20 mouse cellular contexts compared by ENCODE assay signal in genomic region chr10:60023751-60024150, GRCm38 (mm10).
"Had no signal": no experiment of that assay in that cellular context is flagged by ENCODE, and none has a peak within 500 bp of the region (broad histone marks: within the 10 kb centered on the region; RNA-seq: fewer than 3 reads in every experiment).

No protein-coding gene starts in this region.

- H3K27me3 ChIP-seq: limb, embryonic 13.5 days; liver, embryonic 12.5 days; liver, embryonic 15.5 days; lung, embryonic 15.5 days; megakaryocyte, embryonic 14.5 days had no signal

- H3K9ac ChIP-seq: limb, embryonic 13.5 days; liver, embryonic 12.5 days; liver, embryonic 15.5 days; lung, embryonic 15.5 days had no signal

- ATAC-seq: intestine, postnatal 0 days; liver, embryonic 12.5 days had no signal

- H3K9me3 ChIP-seq: limb, embryonic 10.5 days; limb, embryonic 13.5 days; liver, embryonic 12.5 days; liver, embryonic 15.5 days; lung, embryonic 15.5 days; megakaryocyte, embryonic 14.5 days; midbrain, embryonic 10.5 days had no signal

- H3K4me3 ChIP-seq: limb, embryonic 10.5 days; limb, embryonic 13.5 days; liver, embryonic 12.5 days; liver, embryonic 15.5 days; lung, embryonic 15.5 days; megakaryocyte, embryonic 14.5 days; midbrain, embryonic 10.5 days had no signal

- H3K27ac ChIP-seq: limb, embryonic 10.5 days; limb, embryonic 13.5 days; liver, embryonic 12.5 days; liver, embryonic 15.5 days; lung, embryonic 15.5 days; midbrain, embryonic 10.5 days had no signal

- H3K4me2 ChIP-seq: limb, embryonic 13.5 days; liver, embryonic 12.5 days; liver, embryonic 15.5 days; lung, embryonic 15.5 days had no signal

- H3K4me1 ChIP-seq: liver, embryonic 12.5 days; liver, embryonic 15.5 days had no signal

- DNase-seq: kidney, adult 8-10 months; kidney, postnatal 10 days; kidney, postnatal 36 days; liver; lung, adult 18-20 months; lung, postnatal 10 days; lung, postnatal 36 days; midbrain, embryonic 14.5 days; right cerebral cortex, postnatal 4 days; thymus, adult 2 months; thymus, postnatal 14 days; thymus, postnatal 4 days had no signal
